Mouse (Mus musculus): ENCODE results near the gene Nid1. TPM values are rescaled to one million over a fixed set of nuclear protein-coding genes. Genes with fewer than 3 reads are reported as not detected.
"Not testable (repeated sequence)": the region's sequence is repeated elsewhere in the genome, so short reads cannot be mapped to it uniquely, and the experiment has no call there.

Gene Nid1
- polyA plus RNA-seq, 1 experiment from 2014 or later, result 90.2 TPM

- Histone ChIP-seq H3K4me3 (replicated peaks) (no peak overlapping the region), H3K9me3 (replicated peaks) (no peaks in the 10 kb centered on the region), H3K4me1 (no peaks in the 10 kb centered on the region), H3K27me3 (no peaks in the 10 kb centered on the region), H3K27ac (replicated peaks) (no peak overlapping the region), H3K36me3 (no peaks in the 10 kb centered on the region), H3K4me2 (replicated peaks) (no peak overlapping the region), H3K9ac (no peak overlapping the region)
- ATAC-seq (ENCODE audit: insufficient number of reproducible peaks, low FRiP score, low TSS enrichment, low read depth), result peak; percentile 39; the same call in 1 of the 2 replicates
- WGBS, result 61% methylated on average over 11 of the region's 11 CpGs
Observed at GRCm38 (mm10) chr13:13529115-13529542, 91.8 kb downstream of the Nid1 start.

GRCm38 (mm10) chr13:13530913-13531312 lies 93.6 kb downstream of the Nid1 start:
- Histone ChIP-seq H3K27ac (replicated peaks) (no peak overlapping the region), H3K4me2 (replicated peaks) (no peak overlapping the region), H3K36me3 (no peaks in the 10 kb centered on the region), H3K27me3 (no peaks in the 10 kb centered on the region), H3K4me3 (replicated peaks) (no peak overlapping the region), H3K4me1 (no peaks in the 10 kb centered on the region), H3K9ac (no peak overlapping the region), H3K9me3 (replicated peaks) (no peaks in the 10 kb centered on the region)
- no peak for ATAC-seq (ENCODE audit: insufficient number of reproducible peaks, low FRiP score, low TSS enrichment, low read depth)
- WGBS, result 78% methylated on average over 4 of the region's 4 CpGs

- Histone ChIP-seq H3K36me3 (no peaks in the 10 kb centered on the region), H3K4me3 (replicated peaks) (no peak overlapping the region), H3K27ac (replicated peaks) (no peak overlapping the region), H3K9ac (no peak overlapping the region), H3K4me1 (no peaks in the 10 kb centered on the region), H3K27me3 (no peaks in the 10 kb centered on the region), H3K4me2 (replicated peaks) (no peak overlapping the region), H3K9me3 (replicated peaks) (no peaks in the 10 kb centered on the region)
- ATAC-seq (ENCODE audit: insufficient number of reproducible peaks, low FRiP score, low TSS enrichment, low read depth), result no peak
- WGBS, result 87% methylated on average over 7 of the region's 7 CpGs
Observed at GRCm38 (mm10) chr13:13531923-13532322, 94.6 kb downstream of the Nid1 start.

GRCm38 (mm10) chr13:13536555-13536954 lies 99.2 kb downstream of the Nid1 start:
- no peak for ATAC-seq (ENCODE audit: insufficient number of reproducible peaks, low FRiP score, low TSS enrichment, low read depth)
- Histone ChIP-seq H3K27me3 (no peaks in the 10 kb centered on the region), H3K36me3 (no peaks in the 10 kb centered on the region), H3K9me3 (replicated peaks) (no peaks in the 10 kb centered on the region), H3K4me3 (replicated peaks) (no peak overlapping the region), H3K4me1 (no peaks in the 10 kb centered on the region), H3K4me2 (replicated peaks) (no peak overlapping the region), H3K9ac (no peak overlapping the region), H3K27ac (replicated peaks) (no peak overlapping the region)
- 83% methylated on average over 2 of the region's 2 CpGs for WGBS

GRCm38 (mm10) chr13:13537272-13538015 lies 100.1 kb downstream of the Nid1 start:
- no peaks in the 10 kb centered on the region for H3K4me1 ChIP-seq
- no peak overlapping the region for H3K4me2 ChIP-seq (replicated peaks)
- no peak overlapping the region for H3K9ac ChIP-seq
- no peak overlapping the region for H3K4me3 ChIP-seq (replicated peaks)
- no peaks in the 10 kb centered on the region for H3K9me3 ChIP-seq (replicated peaks)
- WGBS, result 77% methylated on average over 2 of the region's 2 CpGs
- no peaks in the 10 kb centered on the region for H3K27me3 ChIP-seq
- H3K27ac ChIP-seq (replicated peaks), result no peak overlapping the region
- ATAC-seq (ENCODE audit: insufficient number of reproducible peaks, low FRiP score, low TSS enrichment, low read depth), result no peak
- no peaks in the 10 kb centered on the region for H3K36me3 ChIP-seq

- Histone ChIP-seq H3K4me2 (replicated peaks) (no peak overlapping the region), H3K9me3 (replicated peaks) (no peaks in the 10 kb centered on the region), H3K9ac (no peak overlapping the region), H3K4me3 (replicated peaks) (no peak overlapping the region), H3K27me3 (no peaks in the 10 kb centered on the region), H3K4me1 (no peaks in the 10 kb centered on the region), H3K27ac (replicated peaks) (no peak overlapping the region), H3K36me3 (no peaks in the 10 kb centered on the region)
- WGBS, result 30% methylated on average over 4 of the region's 4 CpGs
- ATAC-seq (ENCODE audit: insufficient number of reproducible peaks, low FRiP score, low TSS enrichment, low read depth), result no peak
Observed at GRCm38 (mm10) chr13:13538585-13539300, 101.4 kb downstream of the Nid1 start.

GRCm38 (mm10) chr13:13543073-13543472 lies 105.7 kb downstream of the Nid1 start:
- H3K27ac ChIP-seq (replicated peaks); H3K4me3 ChIP-seq (replicated peaks); ATAC-seq (ENCODE audit: insufficient number of reproducible peaks, low FRiP score, low TSS enrichment, low read depth); H3K9me3 ChIP-seq (replicated peaks); H3K27me3 ChIP-seq; H3K9ac ChIP-seq; H3K4me1 ChIP-seq; H3K4me2 ChIP-seq (replicated peaks); H3K36me3 ChIP-seq: not testable (repeated sequence)
- 93% methylated on average over 10 of the region's 10 CpGs for WGBS

- no peak for ATAC-seq (ENCODE audit: insufficient number of reproducible peaks, low FRiP score, low TSS enrichment, low read depth)
- H3K9me3 ChIP-seq (replicated peaks), result no peaks in the 10 kb centered on the region
- no peaks in the 10 kb centered on the region for H3K4me1 ChIP-seq
- no peak overlapping the region for H3K4me2 ChIP-seq (replicated peaks)
- no peak overlapping the region for H3K27ac ChIP-seq (replicated peaks)
- 55% methylated on average over 3 of the region's 3 CpGs for WGBS
- H3K36me3 ChIP-seq, result no peaks in the 10 kb centered on the region
- H3K27me3 ChIP-seq, result no peaks in the 10 kb centered on the region
- H3K4me3 ChIP-seq (replicated peaks), result no peak overlapping the region
- no peak overlapping the region for H3K9ac ChIP-seq
Observed at GRCm38 (mm10) chr13:13546792-13547191, 109.4 kb downstream of the Nid1 start.

- no peak overlapping the region for H3K27ac ChIP-seq (replicated peaks)
- H3K9ac ChIP-seq, result no peak overlapping the region
- ATAC-seq (ENCODE audit: insufficient number of reproducible peaks, low FRiP score, low TSS enrichment, low read depth), result no peak
- H3K4me3 ChIP-seq (replicated peaks), result no peak overlapping the region
- no peaks in the 10 kb centered on the region for H3K4me1 ChIP-seq
- no peak overlapping the region for H3K4me2 ChIP-seq (replicated peaks)
- WGBS, result 91% methylated on average over 4 of the region's 4 CpGs
- no peaks in the 10 kb centered on the region for H3K27me3 ChIP-seq
- no peaks in the 10 kb centered on the region for H3K36me3 ChIP-seq
- no peaks in the 10 kb centered on the region for H3K9me3 ChIP-seq (replicated peaks)
Observed at GRCm38 (mm10) chr13:13547889-13548288, 110.5 kb downstream of the Nid1 start.

GRCm38 (mm10) chr13:13548431-13549190 lies 111.3 kb downstream of the Nid1 start:
- H3K4me2 ChIP-seq (replicated peaks), result no peak overlapping the region
- H3K27ac ChIP-seq (replicated peaks), result no peak overlapping the region
- H3K36me3 ChIP-seq, result no peaks in the 10 kb centered on the region
- no peak overlapping the region for H3K9ac ChIP-seq
- no peaks in the 10 kb centered on the region for H3K9me3 ChIP-seq (replicated peaks)
- 84% methylated on average over 6 of the region's 6 CpGs for WGBS
- no peaks in the 10 kb centered on the region for H3K27me3 ChIP-seq
- H3K4me1 ChIP-seq, result no peaks in the 10 kb centered on the region
- H3K4me3 ChIP-seq (replicated peaks), result no peak overlapping the region
- no peak for ATAC-seq (ENCODE audit: insufficient number of reproducible peaks, low FRiP score, low TSS enrichment, low read depth)
